Mouse (Mus musculus) gastrocnemius, adult 8-10 months (tissue): Measurements from ENCODE around the gene Tprgl. TPM values are rescaled to one million over a fixed set of nuclear protein-coding genes. Genes with fewer than 3 reads are reported as not detected.

Source experiments
- DNase-seq, 2 experiments: peaks; one replicate each; pipeline ENCODE4 v3.0.0; 2022; ENCODE audit warnings: low spot score in 2 of 2
- total RNA-seq, 4 experiments: library from RNA; stranded (reverse); gene quantifications; 2 replicates each; pipeline ENCODE4 v1.2.4; 2022

The Tprgl gene
- total RNA-seq, 4 experiments from 2014 or later, result 97.3 to 122 (median 108) TPM

- DNase-seq, result no peak
These were observed 41.3 kb downstream of the Tprgl start for GRCm38 (mm10) chr4:154119208-154119607.

- no peak for DNase-seq
These were observed 41.7 kb downstream of the Tprgl start for GRCm38 (mm10) chr4:154118782-154119181.

- DNase-seq, result no peak
These were observed 44.0 kb downstream of the Tprgl start for GRCm38 (mm10) chr4:154116421-154116820.

- DNase-seq, result no peak
These were observed 50.6 kb downstream of the Tprgl start for GRCm38 (mm10) chr4:154109850-154110243.

GRCm38 (mm10) chr4:154109216-154109849 lies 51.1 kb downstream of the Tprgl start:
- DNase-seq, result no peak

Other genes with a start within 250 kb of the Tprgl start
- 10 to 100 TPM; 17.1 to 20.3 (median 18.1) TPM for gene A430005L14Rik, start 203.4 kb downstream of the Tprgl start, total RNA-seq
- 1 to 10 TPM in 2 of 4 experiments, under 1 TPM in 2; 0.83 to 2.2 (median 1.1) TPM for gene Dffb, start 185.5 kb downstream of the Tprgl start, total RNA-seq
- gene Cep104, start 185.5 kb downstream of the Tprgl start, total RNA-seq, result 10 to 100 TPM; 28.2 to 34.0 (median 28.5) TPM
- gene Lrrc47, start 148.9 kb downstream of the Tprgl start, total RNA-seq, result 10 to 100 TPM; 19.4 to 29.8 (median 25.0) TPM
- 1 to 10 TPM in 3 of 4 experiments, under 1 TPM in 1; 0.46 to 3.4 (median 1.4) TPM for gene Smim1, start 134.4 kb downstream of the Tprgl start, total RNA-seq
- not detected for gene Ccdc27, start 118.0 kb downstream of the Tprgl start, total RNA-seq
- gene Trp73, start 20.5 kb downstream of the Tprgl start, total RNA-seq, result not detected
- 10 to 100 TPM; 10.4 to 12.8 (median 11.4) TPM for gene Wrap73, start 18.3 kb downstream of the Tprgl start, total RNA-seq
- under 1 TPM; 0.21 to 0.67 (median 0.25) TPM for gene Megf6, start 10.1 kb upstream of the Tprgl start, total RNA-seq
- under 1 TPM in 3 of 4 experiments, not detected in 1; 0.15 to 0.67 (median 0.17) TPM for gene Arhgef16, start 141.0 kb upstream of the Tprgl start, total RNA-seq
- gene B230104I21Rik, start 175.5 kb upstream of the Tprgl start, total RNA-seq, result not detected